Mouse (Mus musculus) 3134 (cell line): ENCODE measurements at regions not wholly inside any gene's neighbourhood (a gene's known extent, or its start where the extent isn't known, plus 50 kb on each side); places are given as distances from the start of the nearest gene placed in this dataset.

Experiments used
- DNase-seq: peaks from one replicate; pipeline ENCODE4 v3.0.0-alpha.2; 2011; ENCODE audit warnings: low spot score; ENCODE audit not compliant: insufficient read length; ENCODE audit errors: extremely low read depth

- peak; percentile 29 for DNase-seq
These were observed 219.8 kb downstream of the Tex36 start for GRCm38 (mm10) chr7:133382032-133382712.

- DNase-seq: no peak
These were observed 222.6 kb downstream of the Tex36 start for GRCm38 (mm10) chr7:133379373-133379772.

- no peak for DNase-seq
These were observed 223.6 kb downstream of the Tex36 start for GRCm38 (mm10) chr7:133378338-133378737.

GRCm38 (mm10) chr7:133376833-133377484 is 225.0 kb downstream of the Tex36 start:
- DNase-seq: no peak

- no peak for DNase-seq
These were observed 229.3 kb downstream of the Tex36 start for GRCm38 (mm10) chr7:133372695-133373094.

GRCm38 (mm10) chr7:133370542-133370941 is 231.4 kb downstream of the Tex36 start:
- no peak for DNase-seq

GRCm38 (mm10) chr7:133364601-133365000 is 237.4 kb downstream of the Tex36 start:
- no peak for DNase-seq

- no peak for DNase-seq
These were observed 204.6 kb upstream of the Ctbp2 start for GRCm38 (mm10) chr7:133328717-133329116.

GRCm38 (mm10) chr7:133325548-133326190 is 201.5 kb upstream of the Ctbp2 start:
- DNase-seq: no peak

GRCm38 (mm10) chr7:133323955-133324354 is 199.8 kb upstream of the Ctbp2 start:
- no peak for DNase-seq

- DNase-seq: no peak
These were observed 193.4 kb upstream of the Ctbp2 start for GRCm38 (mm10) chr7:133317511-133317910.

- no peak for DNase-seq
These were observed 192.7 kb upstream of the Ctbp2 start for GRCm38 (mm10) chr7:133316701-133317475.

- no peak for DNase-seq
These were observed 191.3 kb upstream of the Ctbp2 start for GRCm38 (mm10) chr7:133315197-133316029.

GRCm38 (mm10) chr7:133313115-133313514 is 189.0 kb upstream of the Ctbp2 start:
- no peak for DNase-seq

- no peak for DNase-seq
These were observed 187.1 kb upstream of the Ctbp2 start for GRCm38 (mm10) chr7:133311116-133311801.

GRCm38 (mm10) chr7:133304461-133304860 is 180.3 kb upstream of the Ctbp2 start:
- DNase-seq: no peak

GRCm38 (mm10) chr7:133290471-133290870 is 166.3 kb upstream of the Ctbp2 start:
- no peak for DNase-seq

- no peak for DNase-seq
These were observed 164.1 kb upstream of the Ctbp2 start for GRCm38 (mm10) chr7:133288236-133288635.

- DNase-seq: no peak
These were observed 162.7 kb upstream of the Ctbp2 start for GRCm38 (mm10) chr7:133286836-133287235.

- no peak for DNase-seq
These were observed 162.1 kb upstream of the Ctbp2 start for GRCm38 (mm10) chr7:133286216-133286615.
